Mouse (Mus musculus) adrenal gland, postnatal 14 days (tissue): ENCODE measurements around the gene Tyw1. TPM values are rescaled to one million over a fixed set of nuclear protein-coding genes. Genes with fewer than 3 reads are reported as not detected.

Experiments used
- total RNA-seq: library from RNA; stranded (reverse); gene quantifications from 2 replicates; pipeline ENCODE4 v1.2.3, GENCODE M21; 2021

The Tyw1 gene
- total RNA-seq, 1 experiment from 2014 or later: 24.4 TPM

Other genes starting within 250 kb of the Tyw1 start
- 131 and 168 TPM in 2 replicates for gene Asl, start 226.4 kb upstream of the Tyw1 start, total RNA-seq
- 35.9 and 38.6 TPM in 2 replicates for gene Crcp, start 226.3 kb upstream of the Tyw1 start, total RNA-seq
- gene Tpst1, start 182.3 kb upstream of the Tyw1 start, total RNA-seq: 32.5 and 35.5 TPM in 2 replicates
- gene Kctd7, start 110.8 kb upstream of the Tyw1 start, total RNA-seq: 8.7 and 10.0 TPM in 2 replicates
- gene Rabgef1, start 83.8 kb upstream of the Tyw1 start, total RNA-seq: 40.6 and 42.7 TPM in 2 replicates
- gene Tmem248, start 38.5 kb upstream of the Tyw1 start, total RNA-seq: 46.4 and 51.7 TPM in 2 replicates
- gene Sbds, start 89 bp upstream of the Tyw1 start, total RNA-seq: 77.1 and 87.0 TPM in 2 replicates
- gene Caln1, start 113.8 kb downstream of the Tyw1 start, total RNA-seq: 29.7 and 35.2 TPM in 2 replicates
- gene A330070K13Rik, start 129.0 kb downstream of the Tyw1 start, total RNA-seq: not detected in 2 replicates